Mouse (Mus musculus): ENCODE data around the gene Pard3. TPM values are rescaled to one million over a fixed set of nuclear protein-coding genes. Genes with fewer than 3 reads are reported as not detected.

Gene Pard3
- polyA plus RNA-seq, 1 experiment from 2014 or later = 38.3 TPM

- H3K27ac ChIP-seq (replicated peaks) = no peak overlapping the region
- no peak overlapping the region for H3K4me3 ChIP-seq (replicated peaks)
- no peak overlapping the region for H3K4me2 ChIP-seq (replicated peaks)
- 84% methylated on average over 3 of the region's 3 CpGs for WGBS
- H3K27me3 ChIP-seq = no peaks in the 10 kb centered on the region
- no peaks in the 10 kb centered on the region for H3K9me3 ChIP-seq (replicated peaks)
- ATAC-seq (ENCODE audit: insufficient number of reproducible peaks, low FRiP score, low TSS enrichment, low read depth) = no peak
- no peaks in the 10 kb centered on the region for H3K36me3 ChIP-seq
- no peak overlapping the region for H3K9ac ChIP-seq
- peaks cover 49% of the 10 kb centered on the region for H3K4me1 ChIP-seq
Measured at GRCm38 (mm10) chr8:127181246-127181645, 117.6 kb downstream of the Pard3 start.

GRCm38 (mm10) chr8:127182065-127182464 is 118.4 kb downstream of the Pard3 start:
- Histone ChIP-seq H3K36me3 (no peaks in the 10 kb centered on the region), H3K4me1 (peaks cover 49% of the 10 kb centered on the region), H3K9ac (no peak overlapping the region), H3K27me3 (no peaks in the 10 kb centered on the region), H3K4me3 (replicated peaks) (no peak overlapping the region), H3K9me3 (replicated peaks) (no peaks in the 10 kb centered on the region), H3K27ac (replicated peaks) (no peak overlapping the region), H3K4me2 (replicated peaks) (no peak overlapping the region)
- 46% methylated on average over 3 of the region's 3 CpGs for WGBS
- no peak for ATAC-seq (ENCODE audit: insufficient number of reproducible peaks, low FRiP score, low TSS enrichment, low read depth)

- Histone ChIP-seq H3K36me3 (no peaks in the 10 kb centered on the region), H3K9me3 (replicated peaks) (no peaks in the 10 kb centered on the region), H3K4me3 (replicated peaks) (no peak overlapping the region), H3K4me1 (peaks cover 48% of the 10 kb centered on the region), H3K9ac (no peak overlapping the region), H3K27me3 (no peaks in the 10 kb centered on the region), H3K4me2 (replicated peaks) (no peak overlapping the region), H3K27ac (replicated peaks) (no peak overlapping the region)
- no peak for ATAC-seq (ENCODE audit: insufficient number of reproducible peaks, low FRiP score, low TSS enrichment, low read depth)
- 55% methylated on average over 2 of the region's 2 CpGs for WGBS
Measured at GRCm38 (mm10) chr8:127183533-127183932, 119.8 kb downstream of the Pard3 start.

- Histone ChIP-seq H3K27ac (replicated peaks) (0 out of 2 replicates have a peak overlapping the region, but pooled peaks have one; percentile 24), H3K4me3 (replicated peaks) (no peak overlapping the region)
Measured at GRCm38 (mm10) chr8:127184025-127184424, 120.3 kb downstream of the Pard3 start.

GRCm38 (mm10) chr8:127185897-127186296 is 122.2 kb downstream of the Pard3 start:
- Histone ChIP-seq H3K9me3 (replicated peaks) (no peaks in the 10 kb centered on the region), H3K27ac (replicated peaks) (no peak overlapping the region), H3K4me3 (replicated peaks) (no peak overlapping the region), H3K4me2 (replicated peaks) (no peak overlapping the region), H3K36me3 (no peaks in the 10 kb centered on the region), H3K27me3 (no peaks in the 10 kb centered on the region), H3K4me1 (peaks cover 49% of the 10 kb centered on the region), H3K9ac (no peak overlapping the region)
- no peak for ATAC-seq (ENCODE audit: insufficient number of reproducible peaks, low FRiP score, low TSS enrichment, low read depth)
- 59% methylated on average over 7 of the region's 7 CpGs for WGBS

More at GRCm38 (mm10) chr8:127184025-127184424, 120.3 kb downstream of the Pard3 start:
- H3K9me3 ChIP-seq (replicated peaks) = no peaks in the 10 kb centered on the region
- no peaks in the 10 kb centered on the region for H3K36me3 ChIP-seq
- no peak overlapping the region for H3K4me2 ChIP-seq (replicated peaks)
- H3K27me3 ChIP-seq = no peaks in the 10 kb centered on the region
- no peak for ATAC-seq (ENCODE audit: insufficient number of reproducible peaks, low FRiP score, low TSS enrichment, low read depth)
- 17% methylated on average over 4 of the region's 4 CpGs for WGBS
- no peak overlapping the region for H3K9ac ChIP-seq
- peaks cover 46% of the 10 kb centered on the region for H3K4me1 ChIP-seq

- no peak for ATAC-seq (ENCODE audit: insufficient number of reproducible peaks, low FRiP score, low TSS enrichment, low read depth)
- Histone ChIP-seq H3K4me3 (replicated peaks) (no peak overlapping the region), H3K36me3 (no peaks in the 10 kb centered on the region), H3K9ac (no peak overlapping the region), H3K27ac (replicated peaks) (no peak overlapping the region), H3K4me1 (peaks cover 41% of the 10 kb centered on the region), H3K4me2 (replicated peaks) (no peak overlapping the region), H3K9me3 (replicated peaks) (no peaks in the 10 kb centered on the region), H3K27me3 (no peaks in the 10 kb centered on the region)
Measured at GRCm38 (mm10) chr8:127188671-127189070, 125.0 kb downstream of the Pard3 start.

GRCm38 (mm10) chr8:127190350-127190749 is 126.7 kb downstream of the Pard3 start:
- WGBS = 34% methylated on average over 7 of the region's 7 CpGs

GRCm38 (mm10) chr8:127191387-127191786 is 127.7 kb downstream of the Pard3 start:
- Histone ChIP-seq H3K4me3 (replicated peaks) (no peak overlapping the region), H3K27ac (replicated peaks) (no peak overlapping the region), H3K27me3 (no peaks in the 10 kb centered on the region), H3K36me3 (no peaks in the 10 kb centered on the region), H3K9me3 (replicated peaks) (no peaks in the 10 kb centered on the region), H3K4me2 (replicated peaks) (no peak overlapping the region), H3K9ac (no peak overlapping the region), H3K4me1 (peaks cover 25% of the 10 kb centered on the region)
- 39% methylated on average over 5 of the region's 5 CpGs for WGBS
- no peak for ATAC-seq (ENCODE audit: insufficient number of reproducible peaks, low FRiP score, low TSS enrichment, low read depth)

More at GRCm38 (mm10) chr8:127190350-127190749, 126.7 kb downstream of the Pard3 start:
- H3K4me1 ChIP-seq = peaks cover 31% of the 10 kb centered on the region
- H3K4me2 ChIP-seq (replicated peaks) = no peak overlapping the region
- H3K9ac ChIP-seq = no peak overlapping the region
- no peaks in the 10 kb centered on the region for H3K9me3 ChIP-seq (replicated peaks)
- H3K36me3 ChIP-seq = no peaks in the 10 kb centered on the region
- H3K27ac ChIP-seq (replicated peaks) = no peak overlapping the region
- H3K4me3 ChIP-seq (replicated peaks) = no peak overlapping the region
- no peak for ATAC-seq (ENCODE audit: insufficient number of reproducible peaks, low FRiP score, low TSS enrichment, low read depth)
- H3K27me3 ChIP-seq = no peaks in the 10 kb centered on the region

GRCm38 (mm10) chr8:127191824-127192223 is 128.1 kb downstream of the Pard3 start:
- Histone ChIP-seq H3K27ac (replicated peaks) (no peak overlapping the region), H3K9ac (no peak overlapping the region), H3K27me3 (no peaks in the 10 kb centered on the region), H3K4me3 (replicated peaks) (no peak overlapping the region), H3K4me1 (peaks cover 25% of the 10 kb centered on the region), H3K9me3 (replicated peaks) (no peaks in the 10 kb centered on the region), H3K36me3 (no peaks in the 10 kb centered on the region), H3K4me2 (replicated peaks) (no peak overlapping the region)
- ATAC-seq (ENCODE audit: insufficient number of reproducible peaks, low FRiP score, low TSS enrichment, low read depth) = no peak
- 71% methylated on average over 6 of the region's 6 CpGs for WGBS

GRCm38 (mm10) chr8:127192331-127192730 is 128.6 kb downstream of the Pard3 start:
- no peak for ATAC-seq (ENCODE audit: insufficient number of reproducible peaks, low FRiP score, low TSS enrichment, low read depth)
- no peak overlapping the region for H3K4me3 ChIP-seq (replicated peaks)
- H3K4me2 ChIP-seq (replicated peaks) = no peak overlapping the region
- no peak overlapping the region for H3K27ac ChIP-seq (replicated peaks)
- peaks cover 25% of the 10 kb centered on the region for H3K4me1 ChIP-seq
- H3K36me3 ChIP-seq = no peaks in the 10 kb centered on the region
- H3K9me3 ChIP-seq (replicated peaks) = no peaks in the 10 kb centered on the region
- 91% methylated on average over 10 of the region's 10 CpGs for WGBS
- H3K9ac ChIP-seq = no peak overlapping the region
- no peaks in the 10 kb centered on the region for H3K27me3 ChIP-seq

- Histone ChIP-seq H3K9me3 (replicated peaks) (no peaks in the 10 kb centered on the region), H3K4me2 (replicated peaks) (no peak overlapping the region), H3K9ac (no peak overlapping the region), H3K4me3 (replicated peaks) (no peak overlapping the region), H3K27me3 (no peaks in the 10 kb centered on the region), H3K4me1 (peaks cover 25% of the 10 kb centered on the region), H3K36me3 (no peaks in the 10 kb centered on the region), H3K27ac (replicated peaks) (no peak overlapping the region)
- ATAC-seq (ENCODE audit: insufficient number of reproducible peaks, low FRiP score, low TSS enrichment, low read depth) = no peak
- 75% methylated on average over 6 of the region's 6 CpGs for WGBS
Measured at GRCm38 (mm10) chr8:127193375-127193774, 129.7 kb downstream of the Pard3 start.

GRCm38 (mm10) chr8:127194786-127195407 is 131.2 kb downstream of the Pard3 start:
- WGBS = 73% methylated on average over 15 of the region's 15 CpGs
- H3K4me1 ChIP-seq = peaks cover 25% of the 10 kb centered on the region

More at GRCm38 (mm10) chr8:127194786-127195407, 131.2 kb downstream of the Pard3 start:
- H3K4me3 ChIP-seq (replicated peaks) = no peak overlapping the region
- H3K9ac ChIP-seq = no peak overlapping the region
- H3K27me3 ChIP-seq = no peaks in the 10 kb centered on the region
- H3K36me3 ChIP-seq = no peaks in the 10 kb centered on the region
- H3K27ac ChIP-seq (replicated peaks) = no peak overlapping the region
- H3K9me3 ChIP-seq (replicated peaks) = no peaks in the 10 kb centered on the region
- H3K4me2 ChIP-seq (replicated peaks) = no peak overlapping the region
- ATAC-seq (ENCODE audit: insufficient number of reproducible peaks, low FRiP score, low TSS enrichment, low read depth) = no peak

Data from embryonic facial prominence, embryonic 15.5 days (tissue).